Mouse (Mus musculus): ENCODE data around the gene Itgam. TPM values are rescaled to one million over a fixed set of nuclear protein-coding genes. Genes with fewer than 3 reads are reported as not detected.

The Itgam gene
- polyA plus RNA-seq, 1 experiment, result 0.25 TPM

- no peak overlapping the region for H3K27ac ChIP-seq (ENCODE audit: control insufficient read depth, insufficient read depth, low read depth, low read length)
- no peaks in the 10 kb centered on the region for H3K4me1 ChIP-seq (ENCODE audit: control insufficient read depth, insufficient read depth, low read length)
- no peaks in the 10 kb centered on the region for H3K27me3 ChIP-seq (ENCODE audit: control insufficient read depth, insufficient read depth, low read length)
- H3K4me3 ChIP-seq (ENCODE audit: control insufficient read depth, low read depth, low read length), result no peak overlapping the region
- no peaks in the 10 kb centered on the region for H3K36me3 ChIP-seq (ENCODE audit: control insufficient read depth, insufficient read depth, low read length)
- TF ChIP-seq POLR2A (IDR thresholded peaks at IDR 0.05; ENCODE audit: control insufficient read depth, low read depth, low read length) (no peak), CTCF (IDR thresholded peaks at IDR 0.05; ENCODE audit: control insufficient read depth, insufficient read depth, insufficient replicate concordance, low read depth, low read length) (no peak)
Observed at GRCm38 (mm10) chr7:128044142-128044785, 18.2 kb upstream of the Itgam start.

GRCm38 (mm10) chr7:128045640-128046039, 16.8 kb upstream of the Itgam start:
- H3K36me3 ChIP-seq (ENCODE audit: control insufficient read depth, insufficient read depth, low read length), result no peaks in the 10 kb centered on the region
- H3K4me3 ChIP-seq (ENCODE audit: control insufficient read depth, low read depth, low read length), result no peak overlapping the region

GRCm38 (mm10) chr7:128048819-128049218, 13.6 kb upstream of the Itgam start:
- H3K36me3 ChIP-seq (ENCODE audit: control insufficient read depth, insufficient read depth, low read length), result no peaks in the 10 kb centered on the region
- H3K27me3 ChIP-seq (ENCODE audit: control insufficient read depth, insufficient read depth, low read length), result no peaks in the 10 kb centered on the region
- no peak for TF ChIP-seq CTCF (IDR thresholded peaks at IDR 0.05; ENCODE audit: control insufficient read depth, insufficient read depth, insufficient replicate concordance, low read depth, low read length)
- no peak for TF ChIP-seq POLR2A (IDR thresholded peaks at IDR 0.05; ENCODE audit: control insufficient read depth, low read depth, low read length)
- no peak overlapping the region for H3K27ac ChIP-seq (ENCODE audit: control insufficient read depth, insufficient read depth, low read depth, low read length)
- no peak overlapping the region for H3K4me3 ChIP-seq (ENCODE audit: control insufficient read depth, low read depth, low read length)
- H3K4me1 ChIP-seq (ENCODE audit: control insufficient read depth, insufficient read depth, low read length), result no peaks in the 10 kb centered on the region

More at GRCm38 (mm10) chr7:128045640-128046039, 16.8 kb upstream of the Itgam start:
- no peaks in the 10 kb centered on the region for H3K4me1 ChIP-seq (ENCODE audit: control insufficient read depth, insufficient read depth, low read length)
- TF ChIP-seq POLR2A (IDR thresholded peaks at IDR 0.05; ENCODE audit: control insufficient read depth, low read depth, low read length), result no peak
- TF ChIP-seq CTCF (IDR thresholded peaks at IDR 0.05; ENCODE audit: control insufficient read depth, insufficient read depth, insufficient replicate concordance, low read depth, low read length), result no peak
- no peaks in the 10 kb centered on the region for H3K27me3 ChIP-seq (ENCODE audit: control insufficient read depth, insufficient read depth, low read length)
- no peak overlapping the region for H3K27ac ChIP-seq (ENCODE audit: control insufficient read depth, insufficient read depth, low read depth, low read length)

- no peak overlapping the region for H3K4me3 ChIP-seq (ENCODE audit: control insufficient read depth, low read depth, low read length)
- no peaks in the 10 kb centered on the region for H3K4me1 ChIP-seq (ENCODE audit: control insufficient read depth, insufficient read depth, low read length)
- TF ChIP-seq POLR2A (IDR thresholded peaks at IDR 0.05; ENCODE audit: control insufficient read depth, low read depth, low read length) (no peak), CTCF (IDR thresholded peaks at IDR 0.05; ENCODE audit: control insufficient read depth, insufficient read depth, insufficient replicate concordance, low read depth, low read length) (no peak)
- H3K27me3 ChIP-seq (ENCODE audit: control insufficient read depth, insufficient read depth, low read length), result no peaks in the 10 kb centered on the region
- no peak overlapping the region for H3K27ac ChIP-seq (ENCODE audit: control insufficient read depth, insufficient read depth, low read depth, low read length)
- H3K36me3 ChIP-seq (ENCODE audit: control insufficient read depth, insufficient read depth, low read length), result no peaks in the 10 kb centered on the region
Observed at GRCm38 (mm10) chr7:128049254-128049653, 13.2 kb upstream of the Itgam start.

- Histone ChIP-seq H3K36me3 (ENCODE audit: control insufficient read depth, insufficient read depth, low read length) (no peaks in the 10 kb centered on the region), H3K27me3 (ENCODE audit: control insufficient read depth, insufficient read depth, low read length) (no peaks in the 10 kb centered on the region), H3K27ac (ENCODE audit: control insufficient read depth, insufficient read depth, low read depth, low read length) (no peak overlapping the region), H3K4me3 (ENCODE audit: control insufficient read depth, low read depth, low read length) (no peak overlapping the region), H3K4me1 (ENCODE audit: control insufficient read depth, insufficient read depth, low read length) (no peaks in the 10 kb centered on the region)
- TF ChIP-seq POLR2A (IDR thresholded peaks at IDR 0.05; ENCODE audit: control insufficient read depth, low read depth, low read length), result no peak
- TF ChIP-seq CTCF (IDR thresholded peaks at IDR 0.05; ENCODE audit: control insufficient read depth, insufficient read depth, insufficient replicate concordance, low read depth, low read length), result no peak
Observed at GRCm38 (mm10) chr7:128050739-128051138, 11.7 kb upstream of the Itgam start.

GRCm38 (mm10) chr7:128053061-128053460, 9.4 kb upstream of the Itgam start:
- H3K27me3 ChIP-seq (ENCODE audit: control insufficient read depth, insufficient read depth, low read length), result no peaks in the 10 kb centered on the region

DNA sequence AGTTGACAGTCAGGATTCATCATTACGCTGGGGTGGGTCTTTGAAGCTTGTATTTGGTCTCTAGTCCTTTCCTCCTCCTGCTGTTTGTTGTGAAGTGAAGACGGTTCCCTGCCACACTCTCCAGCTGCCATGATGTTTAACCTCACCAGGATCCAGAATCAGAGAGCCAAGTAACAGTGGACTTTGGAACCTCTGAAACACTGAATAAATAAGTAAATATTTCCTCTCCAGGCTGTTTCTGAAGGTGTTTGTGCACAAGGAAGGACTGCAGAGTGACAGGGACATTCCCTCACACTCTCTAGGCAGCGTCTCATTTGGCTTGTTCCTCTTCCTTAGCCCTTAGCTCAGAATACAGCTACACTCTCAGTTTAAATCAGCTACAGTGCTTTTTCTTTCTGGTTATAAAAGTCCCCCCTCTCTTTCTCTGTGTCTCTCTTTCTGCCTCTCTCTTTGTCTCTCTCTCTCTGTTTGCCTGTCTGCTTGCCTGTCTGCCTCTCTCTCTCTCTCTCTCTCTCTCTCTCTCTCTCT, 5.5 kb upstream of the Itgam start:
- no peak overlapping the region for H3K27ac ChIP-seq (ENCODE audit: control insufficient read depth, insufficient read depth, low read depth, low read length)
- peaks cover 5% of the 10 kb centered on the region for H3K4me1 ChIP-seq (ENCODE audit: control insufficient read depth, insufficient read depth, low read length)
- H3K36me3 ChIP-seq (ENCODE audit: control insufficient read depth, insufficient read depth, low read length), result no peaks in the 10 kb centered on the region
- H3K27me3 ChIP-seq (ENCODE audit: control insufficient read depth, insufficient read depth, low read length), result no peaks in the 10 kb centered on the region
- H3K4me3 ChIP-seq (ENCODE audit: control insufficient read depth, low read depth, low read length), result no peak overlapping the region
- TF ChIP-seq POLR2A (IDR thresholded peaks at IDR 0.05; ENCODE audit: control insufficient read depth, low read depth, low read length), result no peak
- TF ChIP-seq CTCF (IDR thresholded peaks at IDR 0.05; ENCODE audit: control insufficient read depth, insufficient read depth, insufficient replicate concordance, low read depth, low read length), result no peak

More at GRCm38 (mm10) chr7:128053061-128053460, 9.4 kb upstream of the Itgam start:
- Histone ChIP-seq H3K4me1 (ENCODE audit: control insufficient read depth, insufficient read depth, low read length) (no peaks in the 10 kb centered on the region), H3K27ac (ENCODE audit: control insufficient read depth, insufficient read depth, low read depth, low read length) (no peak overlapping the region), H3K4me3 (ENCODE audit: control insufficient read depth, low read depth, low read length) (no peak overlapping the region), H3K36me3 (ENCODE audit: control insufficient read depth, insufficient read depth, low read length) (no peaks in the 10 kb centered on the region)
- TF ChIP-seq CTCF (IDR thresholded peaks at IDR 0.05; ENCODE audit: control insufficient read depth, insufficient read depth, insufficient replicate concordance, low read depth, low read length), result no peak
- TF ChIP-seq POLR2A (IDR thresholded peaks at IDR 0.05; ENCODE audit: control insufficient read depth, low read depth, low read length), result no peak

All from testis, adult 2 months (tissue).